Mouse (Mus musculus) CD4-positive, CD25-positive, alpha-beta regulatory T cell, adult 4 months (primary cell): Measurements from ENCODE around the gene Sppl2a. TPM values are rescaled to one million over a fixed set of nuclear protein-coding genes. Genes with fewer than 3 reads are reported as not detected.
A peak's percentile ranks its signal among the peaks of the same experiment; 100 is the strongest.
"Not testable (repeated sequence)": the region's sequence is repeated elsewhere in the genome, so short reads cannot be mapped to it uniquely, and the experiment has no call there.

Source experiments
- ATAC-seq: one replicate; pipeline ENCODE4 v1.8.0; 2017
- polyA plus RNA-seq, 2 experiments: library from polyadenylated mRNA; unstranded; fragments of 100-300 nt; shearing (Covaris generic); gene quantifications; one replicate each; pipeline ENCODE4 v1.2.1; 2017

Gene Sppl2a
- polyA plus RNA-seq, 2 experiments from 2014 or later: 65.7 to 69.5 TPM

DNA sequence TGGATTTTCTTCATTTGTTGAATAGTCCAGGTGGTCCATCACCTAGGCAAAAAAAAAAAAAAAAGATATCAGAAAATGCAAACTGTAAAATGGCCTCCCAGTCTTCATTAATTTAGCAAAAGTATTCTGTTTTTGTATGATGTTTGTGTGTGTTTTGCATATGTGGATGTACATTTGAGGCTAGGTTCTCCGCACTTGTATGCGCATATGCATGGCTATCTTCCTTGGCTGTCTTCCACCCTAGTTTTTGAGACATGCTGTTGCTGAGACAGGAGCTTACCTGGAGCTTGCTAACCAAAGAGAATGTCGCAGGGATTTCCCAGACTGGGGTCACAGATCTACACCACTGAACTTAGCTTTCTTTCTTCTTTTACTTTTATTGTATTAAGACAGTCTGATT is 38.8 kb downstream of the Sppl2a start:
- ATAC-seq: no peak

DNA sequence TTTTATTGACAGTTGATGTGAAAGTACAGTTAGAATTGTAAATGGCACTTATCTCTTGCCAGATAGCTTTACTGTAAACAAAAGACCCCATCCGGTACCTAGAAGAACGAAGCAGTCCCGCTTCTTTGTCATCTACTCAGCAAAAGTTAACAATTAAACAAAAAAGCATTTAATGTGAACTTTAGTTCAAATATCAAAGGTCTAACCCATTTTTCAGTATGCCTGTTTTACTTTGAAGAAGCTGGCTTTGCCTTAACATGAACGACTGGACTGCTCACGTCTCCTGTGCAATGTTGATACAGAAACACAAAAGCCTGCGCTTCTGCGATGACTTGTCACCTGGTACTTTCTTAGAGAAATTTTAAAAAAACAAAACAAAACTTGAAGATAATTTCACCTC is 40.7 kb downstream of the Sppl2a start:
- ATAC-seq: no peak

DNA sequence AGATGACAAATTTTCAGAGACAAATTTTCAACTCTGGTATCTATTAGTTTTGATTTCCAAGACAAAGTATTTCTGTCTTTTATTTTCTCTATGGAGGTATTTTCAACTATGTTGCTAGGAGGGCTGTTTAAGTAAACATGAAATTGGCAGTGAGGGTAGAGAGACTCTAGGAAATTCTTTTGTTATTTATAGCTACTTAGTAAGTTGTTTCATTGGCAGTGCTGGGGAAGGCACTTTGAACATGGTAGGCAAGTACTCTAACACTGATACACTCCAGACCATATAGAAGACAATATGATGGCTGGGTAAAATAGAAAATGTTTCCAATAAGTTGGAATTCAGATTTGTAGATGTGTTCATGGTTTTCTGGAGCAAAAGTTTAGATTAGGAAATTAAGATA is 41.3 kb downstream of the Sppl2a start:
- ATAC-seq: no peak

DNA sequence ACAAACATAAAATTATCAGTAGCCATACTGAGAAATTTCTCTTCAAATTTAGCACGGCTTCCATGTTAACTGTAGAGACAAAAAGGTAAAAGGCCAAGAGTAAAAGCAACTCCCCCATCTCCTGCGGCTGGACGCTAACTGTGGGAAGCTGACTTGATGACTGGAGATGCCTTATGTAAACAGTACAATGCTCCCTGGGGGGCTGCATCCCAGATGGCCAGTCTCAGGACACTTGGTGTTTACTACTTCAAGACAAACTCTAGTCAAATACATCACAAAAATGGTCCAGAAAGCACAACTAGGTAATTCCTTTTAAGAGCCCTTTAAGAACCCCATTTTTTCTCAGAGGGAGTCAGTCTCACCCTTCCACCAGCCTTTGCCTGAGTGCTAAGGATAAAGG is 45.9 kb downstream of the Sppl2a start:
- no peak for ATAC-seq

DNA sequence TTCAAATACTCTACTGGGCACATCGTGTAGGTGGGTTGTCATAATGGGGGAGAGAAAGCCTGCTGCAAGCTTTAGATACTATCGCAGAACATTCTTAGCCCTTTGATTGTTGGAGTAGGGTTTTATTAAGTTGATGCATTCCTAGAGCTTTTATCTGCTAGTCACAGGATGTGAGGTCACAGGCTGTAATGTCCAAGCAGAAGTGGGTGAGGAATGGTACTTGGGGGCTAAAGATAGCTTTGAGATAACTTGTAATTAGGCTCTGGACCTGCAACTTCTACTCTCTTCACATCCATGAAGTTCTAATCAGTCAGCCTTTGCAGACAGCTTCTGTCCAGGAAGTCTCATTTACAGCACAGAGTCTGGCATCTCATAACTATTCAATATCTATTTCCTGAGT is 47.2 kb downstream of the Sppl2a start:
- no peak for ATAC-seq

DNA sequence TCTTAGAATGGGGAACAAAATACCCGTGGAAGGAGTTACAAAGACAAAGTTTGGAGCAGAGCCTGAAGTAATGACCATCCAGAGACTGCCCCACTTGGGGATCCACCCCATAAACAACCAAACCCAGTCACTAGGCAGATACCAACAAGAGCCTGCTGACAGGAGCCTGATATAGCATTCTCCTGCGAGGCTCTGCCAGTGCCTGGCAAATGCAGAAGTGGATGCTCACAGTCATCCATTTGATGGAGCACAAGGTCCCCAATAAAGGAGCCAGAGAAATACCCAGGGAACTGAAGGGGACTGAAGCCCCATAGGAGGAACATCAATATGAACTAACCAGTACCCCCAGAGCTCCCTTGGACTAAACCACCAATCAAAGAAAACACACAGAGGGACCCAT is 50.3 kb downstream of the Sppl2a start:
- ATAC-seq: not testable (repeated sequence)

DNA sequence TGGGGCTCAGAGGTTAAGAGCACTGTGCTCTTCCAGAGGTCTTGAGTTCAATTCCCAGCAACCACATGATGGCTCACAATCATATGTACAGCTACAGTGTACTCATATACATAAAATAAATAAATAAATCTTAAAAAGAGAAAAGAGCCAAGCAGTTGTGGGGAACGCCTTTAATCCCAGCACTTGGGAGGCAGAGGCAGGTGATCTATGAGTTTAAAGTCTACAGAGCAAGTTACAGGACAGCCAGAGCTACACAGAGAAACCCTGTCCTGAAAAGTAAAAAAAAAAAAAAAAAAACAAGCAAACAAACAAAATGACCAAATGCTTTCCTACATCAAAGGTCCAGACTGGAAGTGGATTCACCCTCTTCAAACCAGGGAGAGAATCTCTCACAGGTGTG is 55.0 kb downstream of the Sppl2a start:
- no peak for ATAC-seq

DNA sequence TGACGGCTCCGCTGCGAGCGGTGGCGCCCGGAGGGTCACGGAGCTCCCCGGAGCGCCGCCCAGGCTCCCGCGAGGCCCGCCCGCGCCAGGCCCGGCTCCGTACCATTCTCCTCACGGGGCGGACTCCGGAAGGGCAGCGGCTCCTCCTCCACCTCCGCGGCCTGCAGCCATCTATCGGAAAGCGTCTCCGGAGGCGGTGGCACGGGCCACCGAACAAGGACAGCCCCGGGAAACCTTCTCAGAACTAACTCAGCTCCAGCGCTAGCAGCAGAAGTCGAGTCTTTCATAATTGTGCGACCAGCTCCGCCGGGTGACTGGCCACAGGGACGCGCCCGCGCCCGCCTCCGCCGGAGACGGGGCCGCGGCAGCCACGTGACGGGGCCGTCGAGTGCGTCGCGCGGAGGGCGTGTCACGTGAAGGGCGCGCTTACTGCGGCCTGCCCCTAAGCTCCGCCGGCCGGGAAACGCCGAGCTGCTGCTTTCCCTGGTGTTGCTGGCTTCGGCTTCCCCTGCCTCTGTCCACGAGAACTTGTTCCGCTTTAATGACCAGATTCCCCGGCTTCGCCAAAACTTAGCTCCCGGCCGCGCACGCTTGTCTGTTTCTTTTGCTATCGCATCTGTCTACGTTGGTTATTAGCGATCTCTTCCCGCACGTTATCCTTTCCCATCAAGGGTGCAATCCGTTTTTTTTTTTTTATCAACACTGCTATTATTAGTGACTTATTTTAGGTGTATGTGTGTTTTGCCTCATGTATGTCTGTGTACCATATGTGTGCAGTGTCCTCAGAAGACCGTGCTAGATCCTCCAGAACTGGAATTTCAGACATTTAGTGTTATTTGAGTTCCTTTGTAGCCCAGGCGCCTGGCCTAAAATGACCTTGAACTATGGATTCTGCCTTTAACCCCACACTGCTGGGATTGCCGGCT is 56.9 kb downstream of the Sppl2a start, which contains the start of gene Trpm7:
TSS of gene Trpm7 (minus strand) at position 360 of the 926 bp plus-strand sequence.
- peak; percentile 93 for ATAC-seq

DNA sequence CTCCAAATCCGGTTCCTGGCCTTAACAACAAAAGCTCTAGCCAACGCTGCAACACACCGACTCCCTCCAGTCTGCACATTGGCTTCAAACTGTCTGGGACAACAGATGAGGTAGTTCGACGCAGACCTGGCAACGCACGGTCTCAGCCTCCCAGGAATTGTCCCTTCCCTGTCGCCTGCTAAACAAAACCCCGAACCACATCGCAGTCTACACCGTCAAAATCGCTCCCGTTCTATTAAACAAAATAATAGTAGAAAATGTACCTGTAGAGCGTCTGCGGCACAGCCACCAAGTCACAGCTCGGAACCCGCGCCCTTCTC is 57.6 kb downstream of the Sppl2a start:
- peak; percentile 20 for ATAC-seq

DNA sequence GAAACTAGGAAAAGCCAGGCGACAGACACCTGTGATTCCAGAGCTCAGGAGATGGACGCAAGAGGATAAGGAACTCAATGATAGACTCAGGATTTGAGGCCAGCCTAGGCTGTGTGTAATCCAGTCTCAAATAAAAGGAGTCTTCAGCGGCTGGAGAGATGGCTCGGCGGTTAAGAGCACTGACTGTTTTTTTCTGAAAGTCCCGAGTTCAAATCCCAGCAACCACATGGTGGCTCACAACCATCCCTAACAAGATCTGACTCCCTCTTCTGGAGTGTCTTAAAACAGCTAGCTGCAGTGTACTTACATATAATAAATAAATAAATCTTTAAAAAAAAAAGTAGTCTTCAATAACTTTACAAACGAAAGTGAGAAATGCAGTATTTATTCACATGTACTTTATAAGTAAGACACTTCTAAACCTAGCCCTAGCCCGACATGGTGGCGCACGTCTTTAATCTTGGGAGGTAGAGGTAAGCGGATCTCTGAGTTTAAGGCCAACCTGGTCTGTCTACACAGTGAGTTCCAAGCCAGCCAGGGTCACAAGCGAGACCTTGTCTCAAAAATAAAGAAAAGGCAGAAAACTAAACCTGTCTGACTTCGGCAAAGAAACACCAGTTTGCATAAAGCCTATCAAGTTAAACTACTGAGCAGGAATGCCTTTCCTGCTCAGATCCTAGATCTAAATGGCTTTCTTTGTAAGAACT is 58.1 kb downstream of the Sppl2a start:
- ATAC-seq: no peak

DNA sequence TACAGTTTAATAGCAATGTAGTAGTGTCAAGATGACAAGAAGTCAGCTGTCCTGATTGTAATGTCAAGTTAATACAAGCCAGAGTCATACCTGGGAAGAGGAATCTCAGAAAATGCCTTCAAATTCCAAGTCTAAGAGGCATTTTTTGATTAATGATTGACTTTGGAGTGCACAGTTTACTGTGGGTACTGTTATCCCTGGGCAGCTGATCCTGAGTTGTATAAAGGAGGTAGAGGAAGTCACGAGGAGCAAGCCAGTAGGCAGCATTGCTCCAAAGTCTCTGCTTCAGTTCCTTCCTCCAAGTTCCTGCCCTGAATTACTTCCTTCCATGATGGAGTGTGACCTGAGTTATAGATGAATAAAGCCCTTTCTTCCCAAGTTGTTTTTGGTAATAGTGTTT is 66.7 kb downstream of the Sppl2a start:
- ATAC-seq: no peak

DNA sequence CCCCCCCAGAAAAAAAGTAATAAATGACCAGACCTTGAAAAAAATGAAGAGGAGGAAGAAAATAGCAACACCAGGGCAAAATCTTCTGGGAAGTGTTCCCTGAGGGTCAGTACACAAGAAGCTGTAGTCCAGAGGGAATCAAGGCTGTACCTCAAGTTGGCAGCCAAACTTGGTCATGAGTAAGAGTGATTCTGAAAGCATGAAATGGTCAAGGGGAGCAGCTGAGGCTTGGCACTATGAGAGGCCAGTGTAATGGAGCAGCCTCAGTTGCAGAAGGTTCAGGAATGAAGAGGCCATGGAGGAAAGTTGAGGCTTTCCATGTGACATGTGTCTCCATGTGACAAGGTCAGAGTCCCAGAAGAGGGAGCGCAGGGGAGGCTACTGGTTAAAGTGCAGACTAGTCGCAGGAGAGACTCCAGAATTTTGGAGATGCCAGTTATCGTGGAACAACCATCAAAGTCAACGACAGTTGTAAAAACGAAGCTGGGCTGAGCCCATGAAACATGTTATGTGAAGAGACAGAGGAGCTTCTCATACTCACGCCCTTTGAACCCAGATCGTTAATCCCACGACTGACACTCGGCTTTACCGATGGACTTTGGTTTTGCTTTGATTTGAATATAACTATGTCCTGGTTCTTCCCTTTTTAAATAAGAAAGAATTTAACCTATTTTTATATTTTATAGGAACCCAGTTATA is 67.4 kb downstream of the Sppl2a start:
- no peak for ATAC-seq

DNA sequence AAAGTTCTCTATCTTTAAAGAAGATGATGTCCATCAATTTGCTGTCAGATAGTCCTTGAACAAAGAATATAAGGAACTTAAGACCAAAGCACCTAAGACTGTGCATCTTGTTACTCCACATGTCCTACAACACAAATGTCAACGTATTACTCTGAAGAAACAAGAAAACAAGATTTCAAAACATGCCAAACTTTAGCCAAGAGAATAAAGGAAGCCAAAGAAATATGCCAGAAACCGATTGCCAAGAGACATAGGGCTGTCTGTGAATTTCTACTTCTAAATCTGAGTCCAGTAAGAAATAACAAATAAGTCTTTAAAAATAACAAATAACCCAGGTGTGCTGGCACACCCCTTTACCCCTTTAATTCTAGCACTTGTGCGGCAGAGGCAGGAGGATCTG is 68.0 kb downstream of the Sppl2a start:
- ATAC-seq: no peak

DNA sequence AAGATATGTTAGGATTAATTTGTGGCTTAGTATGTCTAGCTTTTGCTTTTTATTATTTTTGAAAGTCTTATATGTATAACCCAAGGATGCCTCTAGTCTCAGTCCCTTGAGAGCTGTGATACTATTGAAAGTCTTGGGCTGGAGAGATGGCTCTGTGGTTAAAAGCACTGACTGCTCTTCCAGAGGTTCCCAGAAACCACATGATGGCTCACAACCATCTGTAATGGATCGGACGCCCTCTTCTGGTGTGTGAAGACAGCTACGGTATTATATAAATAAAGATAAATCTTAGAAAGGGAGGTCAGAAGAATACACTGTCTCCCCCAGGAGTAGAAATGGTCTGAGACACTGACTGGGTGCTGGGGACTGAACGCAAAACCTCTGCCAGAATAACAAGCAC is 88.3 kb downstream of the Sppl2a start:
- no peak for ATAC-seq

Other genes with a start within 250 kb of the Sppl2a start
- 10 to 100 TPM; 38.8 to 52.2 TPM for gene Usp8, start 225.9 kb downstream of the Sppl2a start, polyA plus RNA-seq
- gene Usp50, start 149.8 kb downstream of the Sppl2a start, polyA plus RNA-seq: 1 to 10 TPM; 5.0 to 8.9 TPM
- 10 to 100 TPM; 50.9 to 58.6 TPM for gene Trpm7, start 57.0 kb downstream of the Sppl2a start, polyA plus RNA-seq
- 10 to 100 TPM; 11.6 to 16.3 TPM for gene Ap4e1, start 75.5 kb upstream of the Sppl2a start, polyA plus RNA-seq
- 100 to 1,000 TPM; 105 to 107 TPM for gene Blvra, start 137.4 kb upstream of the Sppl2a start, polyA plus RNA-seq
- 10 to 100 TPM in 1 of 2 experiments, 1 to 10 TPM in 1; 5.9 to 15.6 TPM for gene Ncaph, start 200.7 kb upstream of the Sppl2a start, polyA plus RNA-seq
- gene Itpripl1, start 210.2 kb upstream of the Sppl2a start, polyA plus RNA-seq: 10 to 100 TPM; 61.1 to 65.8 TPM